Mouse (Mus musculus): ENCODE measurements at regions not wholly inside any gene's neighbourhood (a gene's known extent, or its start where the extent isn't known, plus 50 kb on each side); places are given as distances from the start of the nearest gene placed in this dataset.

GRCm38 (mm10) chr6:78686351-78686888 lies 217.7 kb upstream of the Reg3g start:
- DNase-seq (ENCODE audit: low spot score) = peak; percentile 8

GRCm38 (mm10) chr6:78650695-78651094 lies 182.0 kb upstream of the Reg3g start:
- no peak for DNase-seq (ENCODE audit: low spot score)
